Mouse (Mus musculus): Measurements from ENCODE around the gene Dennd4a. TPM values are rescaled to one million over a fixed set of nuclear protein-coding genes. Genes with fewer than 3 reads are reported as not detected.

Dennd4a gene
- polyA plus RNA-seq (2012; rRNA removed): 9.7 and 10.4 TPM in 2 replicates
- polyA plus RNA-seq (2014; fragmentation: Nextera tagmentation; extraction: Ambion mirVana): 8.2 and 8.7 TPM in 2 replicates

DNA sequence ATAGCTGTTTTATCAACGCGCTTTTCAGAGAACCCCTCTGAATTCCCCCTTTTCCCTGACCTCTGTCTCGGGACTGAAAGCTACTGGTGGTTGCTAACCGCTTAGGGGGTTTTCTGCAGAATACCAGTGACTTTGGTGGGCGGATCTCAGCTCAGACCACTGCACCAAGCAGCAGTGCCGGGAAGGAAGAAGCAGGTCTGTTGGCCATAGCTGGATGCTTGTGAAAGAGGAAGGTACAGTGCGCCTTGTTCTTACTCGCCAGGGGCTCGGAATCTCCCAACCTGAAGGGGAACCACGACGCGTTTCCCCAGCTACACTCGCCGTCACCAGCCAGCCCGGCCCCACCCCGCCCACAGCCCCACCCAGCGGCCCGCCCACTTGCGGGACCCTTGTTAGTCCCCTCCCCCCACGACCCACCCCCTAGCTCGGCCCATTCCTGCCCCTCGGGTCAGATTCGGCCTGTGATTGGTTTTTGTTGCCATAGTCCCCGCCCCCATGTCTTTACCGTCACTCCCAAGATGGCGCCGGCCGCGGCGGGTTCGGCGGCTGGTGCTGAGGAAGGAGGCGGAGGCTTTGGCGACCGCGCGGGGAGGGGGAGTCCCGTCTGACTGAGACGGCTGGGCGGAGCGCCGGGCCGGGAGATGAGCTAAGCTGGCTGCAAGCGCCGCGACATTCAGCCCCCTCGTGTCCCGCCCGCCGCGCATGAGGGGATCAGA, at the start of gene Dennd4a:
Gene Dennd4a (plus strand): TSS at position 519 of the 716 bp plus-strand sequence.
- H3K9me3 ChIP-seq (ENCODE audit: control insufficient read depth, low read length): no peaks in the 10 kb centered on the region
- H3K4me1 ChIP-seq (ENCODE audit: control insufficient read depth, insufficient read depth, low read length): peaks cover 10% of the 10 kb centered on the region; the same call in 1 of the 2 replicates
- peak within 1 kb of the TSS; percentile 71 for H3K9ac ChIP-seq (ENCODE audit: low read depth, low read length, severe bottlenecking)
- peak; percentile 23; the same call in 1 of the 2 replicates for TF ChIP-seq POLR2A (IDR thresholded peaks at IDR 0.05; ENCODE audit: borderline replicate concordance, extremely low read depth, insufficient read depth, insufficient read length)
- H3K27ac ChIP-seq (replicated peaks; ENCODE audit: low read depth, low read length): peak within 1 kb of the TSS; percentile 85
- peak within 1 kb of the TSS; percentile 73 for H3K4me2 ChIP-seq (replicated peaks; ENCODE audit: low read depth, low read length, severe bottlenecking)
- DNase-seq (ENCODE audit: low spot score) (peak; percentile 98), ATAC-seq (ENCODE audit: low FRiP score, low read depth) (peak; percentile 97)
- under 1% methylated on average over 35 of the region's 51 CpGs for WGBS
- H3K4me3 ChIP-seq (replicated peaks; ENCODE audit: low read length): peak within 1 kb of the TSS; percentile 82
- H3K27me3 ChIP-seq (ENCODE audit: control insufficient read depth, insufficient read depth, low read length): no peaks in the 10 kb centered on the region
- no peaks in the 10 kb centered on the region for H3K36me3 ChIP-seq (ENCODE audit: control insufficient read depth, insufficient read depth, low read length)

DNA sequence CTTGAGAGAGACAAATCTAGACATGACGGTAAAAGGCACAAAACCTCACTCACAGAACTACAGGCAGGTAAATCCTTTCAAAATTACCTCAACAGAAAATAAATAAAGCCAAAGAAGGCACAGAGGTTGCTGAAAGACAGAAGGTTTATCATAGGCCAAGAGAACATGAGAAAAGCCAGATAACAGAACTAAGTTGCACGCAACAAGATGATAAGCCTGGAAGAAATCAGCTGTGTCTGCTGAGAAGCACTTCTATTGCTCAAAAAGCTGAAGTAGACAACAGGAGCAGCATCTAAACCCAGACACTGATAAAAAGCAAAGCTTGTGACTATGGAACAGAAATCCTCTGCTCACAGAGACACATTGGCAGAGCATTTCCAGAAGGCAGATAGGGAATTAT, 46.3 kb upstream of the Dennd4a start:
- H3K36me3 ChIP-seq (ENCODE audit: control insufficient read depth, insufficient read depth, low read length): no peaks in the 10 kb centered on the region
- no peaks in the 10 kb centered on the region for H3K9me3 ChIP-seq (ENCODE audit: control insufficient read depth, low read length)
- H3K9ac ChIP-seq (ENCODE audit: low read depth, low read length, severe bottlenecking): no peak overlapping the region
- ATAC-seq (ENCODE audit: low FRiP score, low read depth): no peak
- no peak overlapping the region for H3K27ac ChIP-seq (replicated peaks; ENCODE audit: low read depth, low read length)
- H3K4me1 ChIP-seq (ENCODE audit: control insufficient read depth, insufficient read depth, low read length): no peaks in the 10 kb centered on the region
- 81% methylated on average over 2 of the region's 2 CpGs for WGBS
- H3K4me3 ChIP-seq (replicated peaks; ENCODE audit: low read length): no peak overlapping the region
- no peak overlapping the region for H3K4me2 ChIP-seq (replicated peaks; ENCODE audit: low read depth, low read length, severe bottlenecking)
- no peaks in the 10 kb centered on the region for H3K27me3 ChIP-seq (ENCODE audit: control insufficient read depth, insufficient read depth, low read length)
- DNase-seq (ENCODE audit: low spot score): no peak
- TF ChIP-seq POLR2A (IDR thresholded peaks at IDR 0.05; ENCODE audit: borderline replicate concordance, extremely low read depth, insufficient read depth, insufficient read length): no peak

DNA sequence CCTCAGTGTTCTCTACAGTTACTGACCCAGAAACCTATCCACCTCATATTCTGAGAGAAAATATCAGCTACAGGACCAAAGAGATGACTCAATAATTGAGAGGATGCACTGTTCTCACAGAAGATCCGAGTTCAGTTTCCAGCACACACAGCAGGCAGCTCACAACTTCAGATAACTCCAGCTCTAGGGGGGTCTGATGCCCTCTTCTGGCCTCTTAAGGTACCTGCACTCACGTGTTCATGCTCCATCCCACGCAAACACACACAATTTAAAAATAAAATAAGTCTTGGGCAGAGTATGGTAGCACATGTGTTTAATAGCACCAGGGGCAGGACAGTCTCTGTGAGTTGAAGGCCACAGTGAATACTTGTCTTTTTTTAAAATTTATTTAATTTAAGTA, 45.0 kb upstream of the Dennd4a start:
- H3K9me3 ChIP-seq (ENCODE audit: control insufficient read depth, low read length): no peaks in the 10 kb centered on the region
- TF ChIP-seq POLR2A (IDR thresholded peaks at IDR 0.05; ENCODE audit: borderline replicate concordance, extremely low read depth, insufficient read depth, insufficient read length): no peak
- ATAC-seq (ENCODE audit: low FRiP score, low read depth): no peak
- no peaks in the 10 kb centered on the region for H3K27me3 ChIP-seq (ENCODE audit: control insufficient read depth, insufficient read depth, low read length)
- H3K36me3 ChIP-seq (ENCODE audit: control insufficient read depth, insufficient read depth, low read length): no peaks in the 10 kb centered on the region
- DNase-seq (ENCODE audit: low spot score): no peak
- 87% methylated on average over 3 of the region's 3 CpGs for WGBS
- H3K4me2 ChIP-seq (replicated peaks; ENCODE audit: low read depth, low read length, severe bottlenecking): no peak overlapping the region
- H3K27ac ChIP-seq (replicated peaks; ENCODE audit: low read depth, low read length): no peak overlapping the region
- no peak overlapping the region for H3K4me3 ChIP-seq (replicated peaks; ENCODE audit: low read length)
- no peak overlapping the region for H3K9ac ChIP-seq (ENCODE audit: low read depth, low read length, severe bottlenecking)
- no peaks in the 10 kb centered on the region for H3K4me1 ChIP-seq (ENCODE audit: control insufficient read depth, insufficient read depth, low read length)

DNA sequence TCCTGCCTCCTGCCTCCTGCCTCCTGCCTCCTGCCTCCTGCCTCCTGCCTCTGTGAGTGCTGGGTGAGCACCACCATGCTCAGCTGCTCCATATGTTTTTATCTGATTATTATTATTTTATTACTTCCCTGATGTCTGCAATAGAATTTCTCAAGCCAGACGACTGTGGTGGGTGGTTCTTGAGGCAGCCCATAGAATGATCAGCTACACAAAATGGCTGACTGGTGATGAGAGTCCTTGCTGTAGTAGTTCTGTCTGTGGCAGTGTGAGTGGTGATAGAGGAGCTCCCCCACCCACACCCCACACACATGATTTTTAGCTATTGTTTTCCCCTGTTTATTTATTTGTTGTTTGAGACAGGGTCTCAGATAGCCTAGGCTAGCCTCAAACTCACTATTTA, 43.3 kb upstream of the Dennd4a start:
- Histone ChIP-seq H3K27ac (replicated peaks; ENCODE audit: low read depth, low read length) (no peak overlapping the region), H3K4me2 (replicated peaks; ENCODE audit: low read depth, low read length, severe bottlenecking) (no peak overlapping the region), H3K4me1 (ENCODE audit: control insufficient read depth, insufficient read depth, low read length) (no peaks in the 10 kb centered on the region), H3K4me3 (replicated peaks; ENCODE audit: low read length) (no peak overlapping the region), H3K27me3 (ENCODE audit: control insufficient read depth, insufficient read depth, low read length) (no peaks in the 10 kb centered on the region), H3K9ac (ENCODE audit: low read depth, low read length, severe bottlenecking) (no peak overlapping the region), H3K36me3 (ENCODE audit: control insufficient read depth, insufficient read depth, low read length) (no peaks in the 10 kb centered on the region), H3K9me3 (ENCODE audit: control insufficient read depth, low read length) (no peaks in the 10 kb centered on the region)
- TF ChIP-seq POLR2A (IDR thresholded peaks at IDR 0.05; ENCODE audit: borderline replicate concordance, extremely low read depth, insufficient read depth, insufficient read length): no peak
- 52% methylated on average over 1 of the region's 1 CpGs for WGBS
- DNase-seq (ENCODE audit: low spot score) (no peak), ATAC-seq (ENCODE audit: low FRiP score, low read depth) (no peak)

- ATAC-seq (ENCODE audit: low FRiP score, low read depth) (no peak), DNase-seq (ENCODE audit: low spot score) (peak; percentile 58)
- Histone ChIP-seq H3K4me3 (replicated peaks; ENCODE audit: low read length) (no peak overlapping the region), H3K4me1 (ENCODE audit: control insufficient read depth, insufficient read depth, low read length) (no peaks in the 10 kb centered on the region), H3K27ac (replicated peaks; ENCODE audit: low read depth, low read length) (no peak overlapping the region), H3K9ac (ENCODE audit: low read depth, low read length, severe bottlenecking) (no peak overlapping the region), H3K9me3 (ENCODE audit: control insufficient read depth, low read length) (no peaks in the 10 kb centered on the region), H3K4me2 (replicated peaks; ENCODE audit: low read depth, low read length, severe bottlenecking) (no peak overlapping the region), H3K36me3 (ENCODE audit: control insufficient read depth, insufficient read depth, low read length) (no peaks in the 10 kb centered on the region), H3K27me3 (ENCODE audit: control insufficient read depth, insufficient read depth, low read length) (no peaks in the 10 kb centered on the region)
- no peak for TF ChIP-seq POLR2A (IDR thresholded peaks at IDR 0.05; ENCODE audit: borderline replicate concordance, extremely low read depth, insufficient read depth, insufficient read length)
- 45% methylated on average over 9 of the region's 9 CpGs for WGBS
These were observed 42.0 kb upstream of the Dennd4a start for GRCm38 (mm10) chr9:64769066-64769695.

Measured in limb, embryonic 14.5 days (tissue).